Mouse (Mus musculus): ENCODE measurements around the gene Hrc.

- no peak for TF ChIP-seq POLR2A (IDR thresholded peaks at IDR 0.05; ENCODE audit: low read depth, low read length)
- TF ChIP-seq CTCF (IDR thresholded peaks at IDR 0.05; ENCODE audit: borderline replicate concordance, insufficient read depth, low read length) = no peak
Observed at GRCm38 (mm10) chr7:45374620-45375019, 39.5 kb downstream of the Hrc start.

Data from embryonic fibroblast, embryonic 13.5 days (primary cell).